Mouse (Mus musculus): ENCODE results near the gene Gm10721.
"Not testable (repeated sequence)": the region's sequence is repeated elsewhere in the genome, so short reads cannot be mapped to it uniquely, and the experiment has no call there.

Gm10721 gene

DNA sequence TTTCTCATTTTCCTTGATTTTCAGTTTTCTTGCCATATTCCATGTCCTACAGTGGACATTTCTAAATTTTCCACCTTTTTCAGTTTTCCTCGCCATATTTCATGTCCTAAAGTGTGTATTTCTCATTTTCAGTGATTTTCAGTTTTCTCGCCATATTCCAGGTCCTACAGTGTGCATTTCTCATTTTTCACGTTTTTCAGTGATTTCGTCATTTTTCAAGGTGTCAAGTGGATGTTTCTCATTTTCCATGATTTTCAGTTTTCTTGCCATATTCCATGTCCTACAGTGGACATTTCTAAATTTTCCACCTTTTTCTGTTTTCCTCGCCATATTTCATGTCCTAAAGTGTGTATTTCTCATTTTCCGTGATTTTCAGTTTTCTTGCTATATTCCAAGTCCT is 12.7 kb downstream of the Gm10721 start:
- DNase-seq (ENCODE audit: low read depth, low spot score) = not testable (repeated sequence)

GRCm38 (mm10) chr9:3026136-3026535 is 13.2 kb downstream of the Gm10721 start:
- not testable (repeated sequence) for DNase-seq (ENCODE audit: low read depth, low spot score)

GRCm38 (mm10) chr9:3026741-3027140 is 13.8 kb downstream of the Gm10721 start:
- DNase-seq (ENCODE audit: low read depth, low spot score) = not testable (repeated sequence)

DNA sequence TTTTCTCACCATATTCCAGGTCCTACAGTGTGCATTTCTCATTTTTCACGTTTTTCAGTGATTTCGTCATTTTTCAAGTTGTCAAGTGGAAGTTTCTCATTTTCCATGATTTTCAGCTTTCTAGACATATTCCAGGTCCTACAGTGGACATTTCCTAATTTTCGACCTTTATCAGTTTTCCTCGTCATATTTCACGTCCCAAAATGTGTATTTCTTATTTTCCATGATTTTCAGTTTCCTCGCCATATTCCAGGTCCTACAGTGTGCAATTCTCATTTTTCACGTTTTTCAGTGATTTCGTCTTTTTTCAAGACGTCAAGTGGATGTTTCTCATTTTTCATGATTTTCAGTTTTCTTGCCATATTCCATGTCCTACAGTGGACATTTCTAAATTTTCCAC is 14.3 kb downstream of the Gm10721 start:
- peak; percentile 47 for DNase-seq (ENCODE audit: low read depth, low spot score)

DNA sequence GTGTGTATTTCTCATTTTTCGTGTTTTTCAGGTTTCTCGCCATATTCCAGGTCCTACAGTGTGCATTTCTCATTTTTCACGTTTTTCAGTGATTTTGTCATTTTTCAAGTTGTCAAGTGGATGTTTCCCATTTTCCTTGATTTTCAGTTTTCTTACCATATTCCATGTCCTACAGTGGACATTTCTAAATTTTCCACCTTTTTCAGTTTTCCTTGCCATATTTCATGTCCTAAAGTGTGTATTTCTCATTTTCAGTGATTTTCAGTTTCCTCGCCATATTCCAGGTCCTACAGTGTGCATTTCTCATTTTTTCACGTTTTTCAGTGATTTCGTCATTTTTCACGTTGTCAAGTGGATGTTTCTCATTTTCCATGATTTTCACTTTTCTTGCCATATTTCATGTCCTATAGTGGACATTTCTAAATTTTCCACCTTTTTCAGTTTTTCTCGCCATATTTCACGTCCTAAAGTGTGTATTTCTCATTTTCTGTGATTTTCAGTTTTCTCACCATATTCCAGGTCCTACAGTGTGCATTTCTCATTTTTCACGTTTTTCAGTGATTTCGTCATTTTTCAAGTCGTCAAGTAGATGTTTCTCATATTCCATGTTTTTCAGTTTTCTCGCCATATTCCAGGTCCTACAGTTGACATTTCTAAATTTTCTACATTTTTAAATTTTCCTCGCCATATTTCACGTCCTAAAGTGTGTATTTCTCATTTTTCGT is 16.5 kb downstream of the Gm10721 start:
- DNase-seq (ENCODE audit: low read depth, low spot score) = not testable (repeated sequence)

GRCm38 (mm10) chr9:3030677-3031318 is 17.9 kb downstream of the Gm10721 start:
- peak; percentile 88 for DNase-seq (ENCODE audit: low read depth, low spot score)

- DNase-seq (ENCODE audit: low read depth, low spot score) = not testable (repeated sequence)
These were observed 21.4 kb downstream of the Gm10721 start, which contains the start of gene Gm17535 for GRCm38 (mm10) chr9:3034299-3034698. Gene Gm17535, plus strand, starts transcription at chr9:3034599.

DNA sequence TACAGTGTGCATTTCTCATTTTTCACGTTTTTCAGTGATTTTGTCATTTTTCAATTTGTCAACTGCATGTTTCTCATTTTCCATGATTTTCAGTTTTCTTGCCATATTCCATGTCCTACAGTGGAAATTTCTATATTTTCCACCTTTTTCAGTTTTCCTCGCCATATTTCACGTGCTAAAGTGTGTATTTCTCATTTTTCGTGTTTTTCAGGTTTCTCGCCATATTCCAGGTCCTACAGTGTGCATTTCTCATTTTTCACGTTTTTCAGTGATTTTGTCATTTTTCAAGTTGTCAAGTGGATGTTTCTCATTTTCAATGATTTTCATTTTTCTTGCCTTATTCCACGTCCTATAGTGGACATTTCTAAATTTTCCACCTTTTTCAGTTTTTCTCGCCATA is 23.6 kb downstream of the Gm10721 start, which contains the start of gene Gm10715:
Gene Gm10715, plus strand, starts transcription at position 301 of the 400 bp plus-strand sequence.
- not testable (repeated sequence) for DNase-seq (ENCODE audit: low read depth, low spot score)

DNA sequence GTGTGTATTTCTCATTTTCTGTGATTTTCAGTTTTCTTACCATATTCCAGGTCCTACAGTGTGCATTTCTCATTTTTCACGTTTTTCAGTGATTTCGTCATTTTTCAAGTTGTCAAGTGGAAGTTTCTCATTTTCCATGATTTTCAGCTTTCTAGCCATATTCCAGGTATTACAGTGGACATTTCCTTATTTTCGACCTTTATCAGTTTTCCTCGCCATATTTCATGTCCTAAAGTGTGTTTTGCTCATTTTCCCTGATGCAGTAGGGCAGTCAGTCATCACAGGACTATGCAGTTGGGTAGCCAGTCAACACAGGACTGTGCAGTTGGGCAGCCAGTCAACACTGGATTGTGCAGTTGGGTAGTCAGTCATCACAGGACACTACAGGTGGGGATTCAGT is 25.2 kb downstream of the Gm10721 start:
- peak; percentile 6 for DNase-seq (ENCODE audit: low read depth, low spot score)

All from retina, adult 2 months (tissue).